Mouse (Mus musculus) megakaryocyte, adult 5-6 weeks (primary cell): ENCODE measurements around the gene Frmd4b. TPM values are rescaled to one million over a fixed set of nuclear protein-coding genes. Genes with fewer than 3 reads are reported as not detected.

Source experiments
- ATAC-seq: 2 replicates; pipeline ENCODE4 v1.8.0; 2016; ENCODE audit warnings: mild to moderate bottlenecking, inconsistent platforms; ENCODE audit not compliant: poor library complexity, severe bottlenecking
- total RNA-seq, 2 experiments: library from RNA; stranded (forward) in 1 of 2; stranded (reverse) in 1 of 2; fragments of 153-499, 151-499 nt in 1 of 2; fragments of 221-1000, 200-1000 nt in 1 of 2; gene quantifications; 2 replicates each; pipeline versions ENCODE4 v1.2.3 to v1.2.4; 2015 to 2017

The Frmd4b gene
- total RNA-seq, 2 experiments from 2014 or later = 9.8 to 28.3 TPM

GRCm38 (mm10) chr6:97297151-97297550 is 320.2 kb downstream of the Frmd4b start:
- no peak for ATAC-seq

DNA sequence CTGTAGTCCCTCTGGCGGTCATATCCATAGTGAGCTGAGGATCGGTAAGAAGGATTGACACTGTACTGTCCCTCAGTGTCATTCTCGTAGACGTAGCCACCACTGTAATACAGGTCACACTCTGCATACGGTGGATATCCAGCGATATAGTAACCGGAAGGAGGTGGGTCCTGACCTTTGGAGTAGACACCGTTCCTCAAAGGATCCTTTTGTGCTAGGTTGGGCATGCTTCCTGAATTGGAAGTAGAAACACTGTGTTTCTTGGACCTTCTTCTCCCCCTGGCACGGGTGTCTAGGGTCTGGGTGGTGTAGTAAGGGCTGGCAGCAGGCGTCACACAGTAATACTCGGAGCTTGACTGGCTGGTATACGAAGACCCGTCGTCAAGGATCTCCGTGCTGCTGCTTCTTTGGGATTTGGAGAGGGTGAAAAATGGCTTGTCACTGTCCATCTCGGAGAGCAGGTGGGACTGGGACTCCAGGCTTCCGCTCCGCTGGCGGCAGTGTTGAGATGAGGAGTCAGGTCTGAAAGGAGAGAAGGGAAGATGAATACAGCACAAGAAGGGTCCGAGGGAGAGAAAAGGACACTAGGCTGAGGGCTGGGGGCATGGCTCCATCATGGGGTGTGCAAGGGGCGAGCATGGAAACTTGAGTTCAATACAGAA is 321.3 kb downstream of the Frmd4b start:
- ATAC-seq = no peak

GRCm38 (mm10) chr6:97295416-97295815 is 321.9 kb downstream of the Frmd4b start:
- no peak for ATAC-seq

DNA sequence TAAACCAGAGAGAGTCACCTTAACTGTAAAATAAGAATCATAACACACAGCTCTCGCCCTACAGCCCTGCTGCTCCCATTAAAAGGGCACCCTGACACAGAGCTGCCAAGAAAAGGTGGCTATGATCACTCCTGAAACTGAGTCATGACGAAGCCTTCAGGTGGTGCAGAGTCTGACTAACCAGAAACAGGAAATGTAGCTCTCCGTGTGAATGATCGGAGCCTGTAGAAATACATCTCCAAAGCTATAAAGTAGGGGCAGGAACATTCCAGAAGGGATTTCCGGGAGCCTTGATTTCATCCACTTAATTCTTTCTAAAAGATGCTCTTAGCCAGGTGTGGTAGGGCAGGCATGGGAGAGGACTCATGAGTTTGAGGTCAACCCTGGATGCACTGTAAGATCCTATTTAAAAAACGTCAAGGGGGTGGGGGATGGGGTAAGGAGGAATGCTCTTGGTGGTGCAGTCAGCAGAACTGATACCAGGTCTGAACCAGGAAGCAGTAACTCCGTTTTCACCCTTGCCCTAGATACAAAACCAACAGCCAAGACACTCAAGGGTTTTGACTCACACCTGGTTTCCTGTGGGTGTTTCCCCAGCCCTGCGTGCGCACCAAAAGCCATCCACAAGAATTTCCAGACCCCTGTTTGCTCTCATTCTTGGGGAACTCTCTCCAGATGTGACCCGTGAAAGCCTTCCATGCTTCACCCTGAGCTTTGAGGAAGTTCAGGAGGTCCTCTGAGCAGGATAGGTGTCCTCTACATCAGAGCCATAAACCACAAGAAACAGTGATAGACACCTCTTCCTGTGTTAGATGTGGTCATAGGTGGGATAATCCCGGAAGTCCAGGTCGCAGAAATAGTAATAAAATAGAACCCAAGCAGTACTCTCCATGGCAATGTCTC is 323.4 kb downstream of the Frmd4b start:
- ATAC-seq = peak; percentile 44

DNA sequence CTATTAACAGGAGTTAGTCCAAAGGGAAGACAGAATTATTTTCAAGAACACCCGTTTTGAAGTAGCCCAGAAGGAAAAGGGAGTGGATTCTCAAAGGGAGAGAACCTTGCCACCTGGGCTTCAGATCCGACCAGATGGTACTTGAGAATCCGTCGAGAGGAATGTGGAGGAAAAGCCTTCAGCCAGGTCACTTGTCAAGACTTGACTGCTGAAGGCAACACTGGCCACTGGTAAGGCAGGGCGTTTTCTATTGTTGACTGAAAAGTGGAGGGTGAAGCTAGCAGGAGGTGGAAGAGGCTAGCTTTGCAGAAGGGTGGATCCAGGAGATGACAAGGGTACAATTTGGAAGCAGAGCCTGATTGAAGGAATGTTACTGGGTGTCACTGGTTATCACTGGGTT is 324.4 kb downstream of the Frmd4b start:
- ATAC-seq = no peak

GRCm38 (mm10) chr6:97292096-97292495 is 325.2 kb downstream of the Frmd4b start:
- no peak for ATAC-seq

GRCm38 (mm10) chr6:97291159-97291908 is 326.0 kb downstream of the Frmd4b start:
- no peak for ATAC-seq

DNA sequence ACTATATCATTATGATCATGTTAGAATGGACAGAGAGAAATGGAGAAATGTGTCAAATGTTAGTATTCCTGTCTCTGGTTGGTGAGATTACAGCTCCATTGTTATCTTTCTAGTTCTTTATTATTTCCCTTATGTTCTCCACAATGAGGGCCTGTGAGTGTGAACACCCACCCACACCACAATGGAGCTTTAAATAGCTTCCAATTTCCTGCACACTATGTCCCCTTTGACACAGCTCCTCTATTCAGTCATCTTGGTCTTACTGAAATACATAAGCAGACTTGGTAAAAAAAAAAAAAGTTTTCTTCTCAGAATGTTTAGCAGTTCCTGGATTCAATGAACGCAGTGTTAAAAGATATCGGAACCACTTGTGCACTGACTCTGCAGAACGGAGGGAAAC is 326.7 kb downstream of the Frmd4b start:
- ATAC-seq = no peak

GRCm38 (mm10) chr6:97289838-97290237 is 327.5 kb downstream of the Frmd4b start:
- ATAC-seq = no peak

DNA sequence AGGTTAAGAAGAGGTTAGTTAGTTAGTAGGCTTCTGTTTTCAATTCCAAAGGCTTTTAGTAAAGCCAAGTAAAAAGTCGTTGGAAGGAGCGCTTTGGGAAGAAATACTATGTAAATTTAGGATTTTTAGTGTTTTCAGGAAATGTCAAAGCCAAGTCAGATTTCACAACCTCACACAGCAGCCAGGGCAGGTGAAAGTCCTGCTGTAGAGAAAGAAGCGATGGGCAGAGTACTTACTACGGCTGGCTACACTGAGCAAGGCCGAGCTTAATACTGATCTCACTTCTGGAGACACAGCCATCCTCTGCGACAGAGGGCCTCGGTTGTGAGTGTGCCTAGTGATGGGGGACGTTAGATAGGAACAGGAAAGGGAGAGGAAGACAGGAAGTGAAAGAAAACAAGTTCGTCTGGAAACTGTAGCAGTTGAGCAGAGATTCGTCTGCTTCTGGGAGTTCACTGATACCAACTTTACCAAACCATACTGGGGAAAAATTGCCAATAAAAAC is 328.0 kb downstream of the Frmd4b start:
- ATAC-seq = no peak

DNA sequence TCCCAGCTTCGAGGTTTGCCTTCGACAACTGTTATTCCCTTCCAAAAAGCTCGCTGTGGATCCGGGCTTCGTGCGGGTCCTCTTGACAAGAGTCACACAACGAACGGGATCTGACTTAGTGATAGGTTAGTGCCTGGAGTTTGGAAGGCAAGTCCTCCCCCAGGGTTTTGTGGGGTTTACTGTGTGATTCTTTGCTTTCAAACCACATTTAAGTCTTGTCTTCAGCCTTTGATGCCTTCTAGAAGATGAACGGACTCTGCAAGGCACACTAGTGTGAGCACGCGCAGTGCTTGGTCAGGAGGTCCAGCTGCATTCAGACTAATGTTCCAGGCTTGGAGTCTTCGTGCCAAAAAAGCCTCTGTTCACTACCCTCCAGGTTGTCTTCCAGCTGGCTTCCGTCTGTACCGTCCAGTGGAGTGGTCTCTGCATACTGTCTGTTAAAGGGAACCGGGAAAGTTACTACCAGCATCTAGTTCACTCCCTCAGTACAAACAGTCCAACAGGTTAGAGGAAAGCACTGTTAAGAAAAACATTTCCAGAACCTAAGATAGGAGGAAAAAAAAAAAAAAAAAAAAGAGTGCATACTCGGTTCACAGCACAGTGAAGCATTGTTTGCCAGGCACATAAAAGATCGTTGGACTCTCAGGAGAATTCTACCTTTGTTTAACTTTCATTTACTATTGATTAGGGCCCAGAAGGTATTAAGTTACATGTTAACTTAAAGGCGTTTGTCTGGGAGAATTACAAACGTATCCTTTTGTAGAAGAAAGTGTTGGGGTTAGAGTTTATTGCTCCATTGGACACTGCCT is 329.1 kb downstream of the Frmd4b start:
- no peak for ATAC-seq

DNA sequence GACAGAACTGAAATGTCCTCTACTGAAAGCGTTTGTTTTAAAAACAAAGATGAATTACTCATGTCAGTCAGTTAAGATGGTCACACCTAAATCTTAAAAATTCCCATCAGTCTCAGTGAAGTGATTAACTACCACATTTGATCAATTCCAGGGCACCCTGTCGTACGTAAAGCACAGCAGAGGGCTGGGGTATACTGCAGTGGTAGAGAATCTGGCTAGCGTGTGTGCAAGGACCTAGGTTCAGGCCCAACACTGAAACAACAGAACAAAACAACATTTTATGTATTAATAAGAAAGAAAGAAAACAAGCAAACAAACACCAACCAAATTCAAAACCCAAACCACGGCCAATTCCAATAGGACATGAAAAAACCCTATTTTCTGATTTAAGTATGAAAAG is 331.0 kb downstream of the Frmd4b start:
- ATAC-seq = no peak

DNA sequence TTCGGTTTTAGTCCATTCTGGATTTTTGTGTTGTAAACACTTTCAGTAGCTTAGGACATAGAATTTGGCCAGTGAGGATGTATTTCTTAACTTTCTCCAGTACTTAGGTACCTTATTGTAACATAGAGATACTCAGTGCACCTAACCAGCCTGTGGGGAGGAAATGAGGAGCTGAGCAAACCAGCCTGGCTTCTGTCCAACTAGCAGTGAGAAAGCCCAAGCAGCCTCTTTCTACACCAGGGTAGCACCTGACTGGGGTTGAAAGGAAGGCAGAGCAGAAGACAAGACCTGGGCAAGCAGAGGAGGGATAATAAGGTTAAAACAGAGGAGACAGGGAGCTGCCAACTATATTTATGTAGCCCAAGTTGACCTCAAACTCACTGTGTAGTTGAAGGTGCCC is 333.7 kb downstream of the Frmd4b start:
- ATAC-seq = no peak

DNA sequence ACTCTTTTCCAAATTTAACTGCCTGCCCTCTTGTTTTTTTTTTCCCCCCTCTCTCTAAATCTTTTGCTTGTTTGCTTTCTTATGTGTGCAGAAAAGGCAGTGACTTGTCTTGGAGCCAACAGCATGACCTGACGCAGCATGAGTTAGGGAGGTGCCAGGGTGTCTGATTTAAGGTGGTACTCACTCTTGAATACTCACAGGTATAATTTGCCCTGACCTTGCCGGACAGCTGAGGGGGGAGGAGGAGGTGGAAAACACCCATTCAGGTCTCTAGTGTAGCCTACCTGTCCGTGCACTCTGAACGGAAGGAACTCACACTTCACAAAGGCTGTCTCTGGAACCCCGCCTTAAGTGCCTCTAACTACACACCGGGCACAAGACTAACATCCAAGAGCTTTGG is 338.5 kb downstream of the Frmd4b start:
- ATAC-seq = no peak

DNA sequence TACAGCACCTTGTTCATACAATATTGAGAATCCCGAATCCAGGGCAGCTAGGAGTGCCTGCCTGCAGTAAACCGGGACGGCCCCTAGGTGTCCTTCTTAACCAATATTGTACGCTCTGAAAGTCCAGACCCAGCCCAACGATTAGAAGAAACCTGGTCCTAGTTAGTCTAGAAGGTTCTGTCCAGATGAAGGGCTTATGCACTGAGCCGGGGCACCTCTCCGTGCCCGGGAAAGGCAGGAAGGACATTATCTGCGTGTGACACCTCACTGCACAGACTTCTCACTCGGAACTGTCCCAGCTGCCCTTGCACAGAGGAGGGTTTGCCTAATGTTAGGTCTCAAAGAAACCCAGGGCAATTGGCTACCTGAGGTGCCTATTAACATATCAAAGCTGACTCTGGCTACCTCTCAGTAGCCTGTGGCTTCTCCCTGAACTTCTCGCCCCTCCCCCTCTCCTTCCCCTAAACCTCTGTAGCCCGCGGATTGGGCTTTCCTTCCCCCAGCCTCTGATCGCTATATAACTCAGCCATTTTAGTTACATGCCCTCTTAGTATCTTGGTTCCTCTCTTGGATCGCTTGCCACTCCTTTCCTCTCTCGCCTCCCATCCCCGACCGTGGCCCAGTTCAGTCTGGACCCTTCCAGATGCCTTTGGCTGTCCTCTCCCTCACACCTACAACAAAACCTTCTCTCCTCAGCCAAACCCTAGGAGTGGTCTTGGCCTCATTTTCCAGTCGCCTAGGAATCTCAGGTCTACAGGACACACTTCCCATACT is 339.1 kb downstream of the Frmd4b start:
- ATAC-seq = peak; percentile 88

- no peak for ATAC-seq
Measured at GRCm38 (mm10) chr6:97276890-97277497, 340.3 kb downstream of the Frmd4b start.

- no peak for ATAC-seq
Measured at GRCm38 (mm10) chr6:97276366-97276765, 341.0 kb downstream of the Frmd4b start.

- no peak for ATAC-seq
Measured at GRCm38 (mm10) chr6:97275760-97276159, 341.6 kb downstream of the Frmd4b start.

DNA sequence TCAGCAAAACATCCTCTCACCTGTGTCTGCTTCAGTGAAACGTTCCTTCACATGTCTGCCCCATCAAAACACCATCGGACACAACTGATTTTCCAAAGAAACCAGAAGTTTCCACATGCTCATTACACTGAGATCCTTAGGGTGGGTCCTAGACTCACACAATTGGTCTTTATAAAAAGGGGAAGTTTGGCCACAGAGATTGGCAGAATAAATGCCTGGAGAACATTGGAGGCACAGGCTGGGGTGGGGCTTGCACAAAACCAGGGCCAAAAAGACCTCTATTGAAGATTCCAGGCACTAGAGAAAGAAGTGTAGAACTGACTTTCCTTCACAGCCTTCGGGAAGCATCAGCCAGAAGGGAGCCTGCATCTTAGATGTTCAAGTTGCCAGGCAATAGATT is 343.6 kb downstream of the Frmd4b start:
- no peak for ATAC-seq
